Mouse (Mus musculus): Measurements from ENCODE around the gene Tnks2.
A peak's percentile ranks its signal among the peaks of the same experiment; 100 is the strongest.
"Not testable (repeated sequence)": the region's sequence is repeated elsewhere in the genome, so short reads cannot be mapped to it uniquely, and the experiment has no call there.

Gene Tnks2

DNA sequence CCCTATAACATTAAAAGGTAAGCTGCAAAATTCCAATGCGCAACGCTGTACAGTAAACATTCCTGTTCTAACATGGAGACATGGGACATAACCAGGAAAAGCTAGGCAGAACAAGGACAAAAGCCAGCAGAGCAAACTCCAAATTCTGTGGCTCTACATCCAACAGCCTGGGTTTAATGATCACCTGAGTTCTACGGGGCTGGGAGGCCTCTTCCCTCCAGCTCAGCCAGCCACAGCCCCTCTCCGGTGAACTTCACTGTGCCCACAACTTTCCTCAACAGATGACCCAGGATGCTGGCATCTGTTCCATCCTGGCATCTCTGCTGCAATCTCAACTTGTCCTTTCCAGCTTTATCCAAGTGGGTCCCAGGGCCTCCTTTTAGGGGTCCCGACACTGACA lies 6.4 kb upstream of the Tnks2 start:
- no peak for DNase-seq

DNA sequence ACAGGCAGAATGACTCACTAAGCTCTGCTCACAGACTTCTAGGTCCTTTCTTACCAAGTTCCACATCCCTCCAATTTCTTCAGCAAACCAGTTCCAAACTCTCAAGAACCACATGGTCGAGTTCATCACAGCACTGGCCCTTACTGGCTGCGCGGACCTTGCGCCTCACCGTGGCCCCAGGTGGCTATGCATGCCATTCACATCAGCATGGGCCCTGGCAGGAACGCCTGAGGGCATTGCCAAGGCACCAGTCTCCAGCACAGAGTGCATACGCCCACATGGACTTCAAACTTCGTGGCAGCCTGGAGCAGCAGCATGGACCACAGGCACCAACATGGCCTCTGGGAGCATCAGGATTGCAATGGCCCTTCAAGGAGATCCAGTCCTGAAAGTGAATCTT lies 5.7 kb upstream of the Tnks2 start:
- DNase-seq, result no peak

DNA sequence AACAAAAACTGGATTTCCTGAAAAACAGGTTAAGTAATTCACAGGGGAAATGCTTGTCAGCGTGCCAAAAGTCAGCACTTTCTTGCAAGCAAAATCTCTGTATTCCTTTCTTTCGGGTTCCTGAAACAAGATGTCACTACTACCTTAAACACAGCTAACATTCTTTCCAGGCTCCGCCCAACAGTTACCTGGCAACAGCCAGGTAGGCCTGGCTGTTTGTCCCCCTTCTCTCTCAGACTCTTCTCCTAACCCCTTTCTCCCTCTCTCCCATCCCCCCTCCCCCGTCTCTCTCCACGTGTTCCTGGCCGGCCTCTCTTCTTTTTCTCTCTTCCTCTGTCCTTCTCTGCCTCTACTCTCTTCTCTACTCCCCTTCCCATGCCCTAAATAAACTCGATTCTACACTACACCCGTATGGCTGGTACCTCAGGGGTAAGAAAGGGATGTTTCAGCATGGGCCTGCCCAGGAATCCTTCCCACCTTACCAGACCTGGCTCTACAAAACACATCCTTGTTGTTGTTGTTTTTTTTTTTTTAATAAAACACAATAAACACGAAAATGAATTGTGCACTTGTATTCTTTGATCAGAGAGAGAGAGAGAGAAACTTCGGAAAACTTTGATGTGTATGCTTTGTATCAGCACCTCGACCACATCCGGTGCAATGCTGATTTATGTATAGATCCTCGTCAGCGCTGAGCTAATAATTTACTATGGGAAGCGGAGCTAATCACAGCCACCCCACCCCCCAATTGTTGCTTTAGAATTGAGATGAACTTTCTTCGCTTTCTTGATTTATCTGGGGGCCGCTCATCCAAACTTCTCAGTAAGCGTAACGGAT lies 863 bp upstream of the Tnks2 start:
- DNase-seq, result no peak

DNA sequence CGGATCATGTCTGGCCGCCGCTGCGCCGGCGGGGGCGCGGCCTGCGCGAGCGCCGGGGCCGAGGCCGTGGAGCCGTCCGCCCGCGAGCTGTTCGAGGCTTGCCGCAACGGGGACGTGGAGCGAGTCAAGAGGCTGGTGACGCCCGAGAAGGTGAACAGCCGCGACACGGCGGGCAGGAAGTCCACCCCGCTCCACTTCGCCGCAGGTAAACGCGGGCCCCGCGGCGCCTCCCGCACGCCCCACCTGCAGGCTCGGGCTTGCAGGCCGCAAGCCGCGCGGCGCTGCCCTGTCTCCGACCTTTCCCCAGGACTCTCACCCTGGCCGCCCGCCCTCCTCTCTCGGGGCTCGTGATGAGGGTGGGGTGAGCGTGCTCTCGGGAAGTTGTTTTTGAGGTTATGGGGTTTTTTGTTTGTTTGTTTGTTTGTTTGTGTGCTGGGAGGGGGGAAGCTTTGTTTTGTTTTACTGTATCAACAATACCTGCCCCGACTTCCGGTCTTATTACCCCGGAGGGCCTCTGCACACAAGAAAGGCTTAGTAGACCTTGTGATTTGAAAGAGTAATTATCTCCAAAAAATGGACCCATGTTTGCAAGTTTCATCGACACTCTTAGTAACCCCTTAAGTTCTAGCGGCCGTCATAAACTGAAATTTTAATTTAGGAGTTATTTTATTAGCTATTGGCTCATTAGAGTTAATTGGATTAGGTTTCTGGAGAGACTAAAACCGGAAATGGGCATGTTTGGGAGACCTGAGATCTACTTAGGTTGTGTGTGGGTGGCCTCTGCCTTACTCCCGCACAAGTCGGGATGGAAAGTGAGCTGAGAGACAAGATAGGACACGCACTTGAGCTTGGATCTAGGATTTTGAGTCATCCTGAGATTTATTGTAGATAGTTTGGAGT lies 750 bp downstream of the Tnks2 start:
- no peak for DNase-seq

DNA sequence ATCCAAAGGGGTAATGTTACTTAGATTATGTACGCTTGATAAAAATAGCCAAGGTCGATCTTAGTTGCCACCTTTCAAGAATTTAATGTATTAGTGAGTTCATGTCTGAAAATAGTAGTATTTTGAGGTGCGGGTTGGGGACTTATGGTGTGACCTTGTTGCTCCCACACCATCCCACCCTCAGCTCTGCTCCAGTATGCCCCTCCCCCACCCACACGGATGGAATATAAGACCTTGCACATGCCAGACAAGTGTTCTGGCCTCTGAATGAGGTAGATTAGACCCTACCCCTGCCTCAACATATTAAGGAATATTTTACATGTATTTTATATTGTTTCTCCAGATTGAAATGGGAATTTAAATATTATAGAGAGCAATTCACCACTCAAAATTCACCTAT lies 2.0 kb downstream of the Tnks2 start:
- no peak for DNase-seq

DNA sequence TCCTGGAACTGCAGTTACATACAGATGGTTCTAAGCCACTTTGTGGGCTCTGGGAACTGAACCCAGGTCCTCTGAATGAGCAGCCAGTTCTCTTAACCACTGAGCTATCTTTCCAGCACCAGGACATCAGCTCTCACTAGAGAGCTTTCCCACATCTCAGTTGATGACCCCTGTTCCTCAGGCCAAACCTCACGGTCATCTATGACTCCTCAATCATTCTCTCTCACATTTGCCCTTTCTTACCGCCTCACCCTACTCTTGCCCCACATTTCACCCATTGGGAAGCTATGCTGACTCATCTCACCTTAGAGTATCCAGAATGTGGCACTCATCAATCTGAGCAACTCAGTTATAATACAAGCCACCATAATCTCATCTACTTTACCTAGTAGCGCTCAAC lies 6.3 kb downstream of the Tnks2 start:
- DNase-seq, result no peak

DNA sequence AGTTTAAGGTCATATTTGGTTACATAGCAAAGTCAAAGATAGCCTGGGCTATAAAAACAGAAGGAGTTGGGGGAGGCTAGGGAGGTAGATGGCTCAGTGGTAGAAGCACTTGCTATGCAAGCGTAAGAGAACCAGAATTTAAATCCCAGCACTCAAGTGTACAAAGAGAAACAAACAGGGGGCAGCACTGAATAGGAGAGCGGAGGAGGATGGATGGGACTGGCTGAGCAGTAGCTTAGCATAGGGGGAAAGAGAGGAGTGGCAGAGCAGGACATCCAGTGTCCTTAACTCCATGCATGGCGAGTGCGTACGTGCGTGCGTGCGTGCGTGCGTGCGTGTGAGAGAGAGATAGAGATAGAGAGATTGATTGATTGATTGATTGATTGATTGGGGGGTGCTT lies 9.8 kb downstream of the Tnks2 start:
- no peak for DNase-seq

DNA sequence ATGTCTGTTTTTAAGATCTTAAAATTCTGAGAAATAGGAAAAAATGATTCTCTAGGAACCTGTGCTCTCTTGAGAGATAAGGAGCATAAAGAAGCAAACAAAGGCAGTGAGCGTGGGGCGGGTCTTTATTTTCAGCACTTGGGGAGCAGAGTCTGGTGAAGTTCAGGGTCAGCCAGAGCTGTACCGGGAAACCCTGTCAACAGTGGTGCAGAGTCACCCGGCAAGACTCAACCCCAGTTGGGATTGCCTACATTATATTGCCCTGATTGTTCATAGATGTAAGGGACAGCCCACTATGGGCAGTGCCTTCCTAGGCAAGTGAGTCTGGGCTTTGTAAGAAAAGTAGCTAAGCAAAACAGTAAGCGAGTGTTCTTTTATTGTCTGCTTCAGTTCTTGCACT lies 11.9 kb downstream of the Tnks2 start:
- no peak for DNase-seq

DNA sequence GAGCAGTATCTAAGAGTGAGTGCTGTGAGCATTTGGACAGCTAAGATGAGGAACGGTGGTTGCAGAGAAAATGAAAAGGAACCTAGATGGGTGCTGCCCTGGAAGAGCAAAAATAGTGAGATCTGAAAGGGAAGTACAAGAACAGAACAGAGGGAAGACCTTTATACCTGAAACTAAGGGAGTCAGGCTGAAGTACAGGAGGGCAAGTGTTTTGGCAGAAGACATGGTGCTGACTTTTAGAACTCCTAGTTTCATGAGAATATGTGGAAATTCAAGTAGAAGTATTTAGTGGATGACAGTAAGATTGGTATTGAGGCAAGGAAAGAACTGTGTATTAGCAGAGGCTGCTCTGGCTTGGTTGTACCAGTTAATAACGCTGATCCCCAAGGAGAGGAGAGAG lies 19.8 kb downstream of the Tnks2 start:
- no peak for DNase-seq

DNA sequence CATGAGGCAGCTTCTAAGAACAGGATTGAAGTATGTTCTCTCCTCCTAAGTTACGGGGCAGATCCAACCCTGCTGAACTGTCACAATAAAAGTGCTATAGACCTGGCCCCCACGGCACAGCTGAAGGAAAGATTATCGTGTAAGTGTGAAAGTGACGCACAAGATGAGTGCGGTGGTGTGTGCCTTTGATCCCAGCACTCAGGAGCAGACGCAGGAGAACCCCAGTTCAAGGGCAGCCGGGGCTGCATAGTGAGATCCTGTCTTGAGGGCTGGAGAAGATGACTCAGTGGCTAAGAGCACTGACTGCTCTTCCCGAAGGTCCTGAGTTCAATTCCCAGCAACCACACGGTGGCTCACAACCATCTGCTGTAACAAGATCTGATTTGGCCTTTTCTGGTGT lies 23.8 kb downstream of the Tnks2 start:
- no peak for DNase-seq

DNA sequence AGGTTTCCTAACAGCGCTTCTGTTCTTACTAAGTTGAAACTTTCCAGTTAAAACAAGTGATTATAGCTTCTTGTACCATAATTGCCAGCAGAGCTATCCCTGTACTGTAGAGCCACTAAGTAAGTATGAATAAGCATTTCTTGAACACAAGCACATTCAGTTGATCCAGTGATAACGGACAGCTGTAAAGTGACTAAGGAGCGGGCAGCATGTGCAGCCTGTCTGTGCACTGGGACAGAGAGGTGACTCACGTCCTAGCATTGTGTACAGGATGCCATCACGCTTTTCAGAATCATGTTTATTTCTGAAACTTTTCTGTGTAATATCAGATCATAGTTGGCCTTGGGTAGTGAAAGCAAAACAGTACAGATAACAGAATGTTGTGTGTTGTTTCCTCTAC lies 26.4 kb downstream of the Tnks2 start:
- no peak for DNase-seq

DNA sequence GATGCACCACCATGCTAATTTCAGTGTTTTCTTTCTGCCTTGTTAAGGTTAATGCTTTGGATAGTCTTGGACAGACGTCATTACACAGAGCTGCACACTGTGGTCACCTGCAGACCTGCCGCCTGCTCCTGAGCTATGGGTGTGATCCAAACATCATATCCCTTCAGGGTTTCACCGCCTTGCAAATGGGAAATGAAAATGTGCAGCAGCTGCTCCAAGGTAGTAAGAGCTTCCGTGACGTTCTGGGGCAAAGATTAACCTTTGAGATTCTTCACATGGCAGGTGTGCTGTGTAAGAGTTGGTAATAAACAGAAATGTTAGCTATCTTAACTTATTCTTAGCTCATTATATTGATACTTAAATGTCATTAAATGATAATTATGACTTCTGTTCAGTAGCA lies 31.9 kb downstream of the Tnks2 start:
- DNase-seq, result no peak

DNA sequence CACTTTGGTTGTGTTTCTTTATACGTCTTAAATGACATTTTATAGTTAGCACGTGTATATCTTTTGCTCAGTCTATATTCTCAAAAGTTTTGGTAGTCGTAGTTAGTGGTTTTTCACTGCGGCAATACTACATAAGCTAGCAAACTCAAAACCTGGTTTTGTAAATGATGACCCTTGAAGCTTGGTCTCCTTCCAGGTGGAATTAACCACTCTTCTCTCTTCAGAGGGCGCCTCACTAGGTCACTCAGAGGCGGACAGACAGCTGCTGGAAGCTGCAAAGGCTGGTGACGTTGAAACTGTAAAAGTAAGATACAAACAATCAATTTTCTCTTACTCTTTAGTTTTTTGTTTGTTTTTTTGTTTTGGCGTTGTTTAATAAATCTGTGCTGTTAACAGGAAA lies 33.4 kb downstream of the Tnks2 start:
- DNase-seq, result no peak

DNA sequence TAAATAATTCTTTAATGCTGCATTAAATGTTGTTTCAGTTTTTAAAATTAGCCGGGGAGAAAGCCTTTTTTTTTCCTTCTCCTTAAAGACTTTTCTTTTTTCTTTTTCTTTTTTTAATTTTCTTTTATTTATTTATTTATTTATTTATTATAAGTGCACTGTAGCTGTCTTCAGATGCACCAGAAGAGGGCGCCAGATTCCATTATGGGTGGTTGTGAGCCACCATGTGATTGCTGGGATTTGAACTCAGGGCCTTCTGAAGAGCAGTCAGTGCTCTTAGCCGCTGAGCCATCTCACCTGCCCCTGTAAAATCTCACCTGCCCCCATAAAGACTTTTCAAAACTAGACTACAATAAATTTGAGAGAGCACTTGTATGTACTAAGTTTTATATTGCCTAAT lies 34.6 kb downstream of the Tnks2 start:
- not testable (repeated sequence) for DNase-seq

DNA sequence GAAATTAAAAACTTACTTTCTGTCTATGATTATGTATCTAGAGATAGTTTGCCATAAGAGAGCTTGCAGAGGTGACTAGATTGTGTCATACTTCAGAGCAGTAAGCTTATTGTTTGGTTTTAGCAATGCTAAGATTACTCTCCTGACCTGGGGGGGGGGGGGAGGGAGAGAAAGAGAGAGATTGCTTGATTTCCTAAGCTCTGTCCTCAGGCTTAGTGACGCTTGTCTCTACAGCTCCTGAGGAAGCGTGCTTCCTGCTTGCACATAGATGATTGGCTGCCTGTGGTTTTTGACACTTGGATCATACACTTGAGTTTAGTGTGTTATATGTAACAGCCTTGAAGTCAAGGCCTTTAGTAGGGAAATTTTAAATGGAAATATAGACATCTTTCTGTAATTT lies 40.6 kb downstream of the Tnks2 start:
- DNase-seq, result no peak

DNA sequence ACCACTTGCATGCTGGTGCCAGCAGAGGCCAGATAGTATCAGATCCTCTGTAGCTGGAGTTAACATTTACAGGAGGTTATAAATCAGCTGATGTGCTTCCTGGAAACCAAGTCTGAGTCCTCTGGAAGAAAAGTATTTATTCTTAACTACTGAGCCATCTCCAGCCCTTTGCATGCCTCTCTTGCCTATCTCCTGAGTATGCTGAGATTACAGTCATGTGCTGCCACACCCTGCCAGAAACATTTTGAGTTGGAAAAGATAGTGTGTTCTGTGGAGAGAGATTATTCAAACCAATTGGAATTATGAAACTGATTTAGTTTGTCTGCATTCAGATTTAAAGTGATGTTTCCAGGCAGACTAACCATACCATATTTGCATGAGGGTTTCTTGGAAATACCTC lies 43.3 kb downstream of the Tnks2 start:
- DNase-seq, result no peak

DNA sequence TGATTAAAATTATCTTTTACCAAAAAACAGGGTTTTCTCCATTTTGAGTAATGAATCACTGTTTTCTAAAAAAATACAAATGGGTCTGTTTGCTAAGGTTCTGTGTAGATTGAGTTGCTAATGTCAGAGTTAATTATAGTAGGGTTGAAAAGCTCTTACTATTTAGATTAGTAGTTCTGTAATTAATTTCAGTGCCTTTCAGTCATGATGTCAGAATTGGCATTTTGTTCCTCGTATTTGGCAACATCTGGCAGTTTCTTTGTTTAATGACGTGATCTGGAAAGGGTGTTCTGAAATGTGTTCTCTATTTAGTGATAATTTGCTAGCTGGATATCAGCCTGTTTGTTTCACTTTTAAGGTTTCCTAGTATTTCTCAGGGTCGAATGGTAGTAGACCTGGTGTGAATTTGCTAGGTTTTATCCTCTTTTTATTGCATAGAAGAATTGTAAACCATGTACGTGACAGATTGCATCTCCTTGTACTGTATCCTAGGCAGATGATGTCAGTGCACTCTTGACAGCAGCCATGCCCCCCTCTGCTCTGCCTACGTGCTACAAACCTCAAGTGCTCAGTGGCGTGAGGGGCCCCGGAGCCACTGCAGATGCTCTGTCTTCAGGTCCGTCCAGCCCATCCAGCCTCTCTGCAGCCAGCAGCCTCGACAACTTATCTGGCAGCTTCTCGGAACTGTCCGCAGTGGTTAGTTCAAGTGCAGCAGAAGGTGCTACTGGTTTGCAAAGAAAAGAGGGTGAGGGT lies 44.9 kb downstream of the Tnks2 start:
- no peak for DNase-seq

DNA sequence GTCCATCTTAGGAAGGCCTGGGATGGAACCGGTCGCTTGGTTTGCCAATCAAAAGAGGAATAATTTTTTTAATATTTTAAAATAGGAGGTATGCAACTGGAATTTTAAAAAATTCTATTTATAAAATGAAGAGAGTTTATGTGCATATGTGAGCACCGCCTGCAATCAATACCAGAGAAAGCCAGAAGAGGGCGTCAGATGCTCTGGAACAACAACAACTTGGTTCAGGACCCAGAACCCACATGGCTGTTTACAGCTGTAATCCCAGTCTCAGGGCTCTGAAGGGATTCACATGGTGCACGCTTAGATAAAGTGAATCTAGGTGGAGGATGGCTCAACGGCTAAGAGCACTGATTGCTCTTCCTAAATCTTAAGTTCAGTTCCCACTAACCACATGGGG lies 49.1 kb downstream of the Tnks2 start:
- DNase-seq, result peak; percentile 21

DNA sequence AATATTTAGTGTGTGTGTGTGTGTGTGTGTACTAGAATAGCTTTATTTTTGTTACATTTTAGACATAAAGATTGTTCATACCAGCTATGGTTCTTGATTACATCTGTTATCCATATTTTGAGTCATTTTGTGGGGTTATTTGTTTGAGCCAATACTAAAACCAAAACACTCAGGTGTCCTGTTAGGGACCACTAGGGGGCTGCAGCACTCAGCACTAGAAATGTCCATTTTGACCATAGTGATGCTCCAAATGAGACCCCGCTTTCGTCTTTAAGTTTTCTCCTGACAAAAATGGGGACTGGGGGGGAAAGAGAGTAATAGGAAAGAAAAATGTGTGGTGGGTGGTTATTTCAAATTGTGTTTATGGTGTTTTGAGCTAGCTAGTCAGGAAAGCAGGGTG lies 52.3 kb downstream of the Tnks2 start:
- DNase-seq, result no peak

DNA sequence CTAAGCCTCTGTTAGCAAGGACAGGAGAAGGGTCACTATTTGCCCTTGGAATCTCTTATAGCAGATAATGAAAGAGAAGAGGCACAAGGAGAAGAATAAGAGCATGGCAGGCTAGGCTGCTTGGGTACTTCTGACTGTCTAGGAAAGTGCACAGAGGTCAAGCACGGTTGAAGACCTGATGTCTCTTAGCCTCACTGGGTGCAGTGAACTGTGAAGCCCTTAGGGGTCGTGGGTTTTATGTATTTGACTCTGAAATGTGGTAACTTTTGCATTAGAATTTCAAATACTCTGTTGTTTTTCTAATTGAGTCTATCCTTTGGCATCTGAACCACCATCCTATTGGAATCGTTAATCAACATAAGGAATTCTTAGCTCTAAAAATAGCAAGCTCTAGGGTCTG lies 53.7 kb downstream of the Tnks2 start:
- no peak for DNase-seq

DNA sequence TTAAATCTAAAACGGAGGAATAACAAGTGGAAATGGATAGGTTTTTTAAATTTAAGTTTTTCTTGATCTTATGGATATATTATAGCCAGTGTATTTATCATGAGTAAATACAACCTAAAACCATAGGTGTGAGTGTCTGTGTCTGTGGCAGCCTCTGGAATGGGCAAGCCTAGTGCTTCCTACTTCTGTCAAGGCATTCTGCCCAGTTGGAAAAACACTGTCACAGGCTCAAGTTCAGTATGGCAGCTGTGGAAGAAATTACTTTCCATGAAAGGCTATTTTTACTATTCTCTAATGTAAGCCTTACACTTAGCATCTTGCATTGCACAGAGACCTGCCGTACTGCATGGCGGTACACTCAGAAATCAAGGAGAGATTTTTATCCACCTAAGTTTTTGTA lies 57.7 kb downstream of the Tnks2 start:
- no peak for DNase-seq

DNA sequence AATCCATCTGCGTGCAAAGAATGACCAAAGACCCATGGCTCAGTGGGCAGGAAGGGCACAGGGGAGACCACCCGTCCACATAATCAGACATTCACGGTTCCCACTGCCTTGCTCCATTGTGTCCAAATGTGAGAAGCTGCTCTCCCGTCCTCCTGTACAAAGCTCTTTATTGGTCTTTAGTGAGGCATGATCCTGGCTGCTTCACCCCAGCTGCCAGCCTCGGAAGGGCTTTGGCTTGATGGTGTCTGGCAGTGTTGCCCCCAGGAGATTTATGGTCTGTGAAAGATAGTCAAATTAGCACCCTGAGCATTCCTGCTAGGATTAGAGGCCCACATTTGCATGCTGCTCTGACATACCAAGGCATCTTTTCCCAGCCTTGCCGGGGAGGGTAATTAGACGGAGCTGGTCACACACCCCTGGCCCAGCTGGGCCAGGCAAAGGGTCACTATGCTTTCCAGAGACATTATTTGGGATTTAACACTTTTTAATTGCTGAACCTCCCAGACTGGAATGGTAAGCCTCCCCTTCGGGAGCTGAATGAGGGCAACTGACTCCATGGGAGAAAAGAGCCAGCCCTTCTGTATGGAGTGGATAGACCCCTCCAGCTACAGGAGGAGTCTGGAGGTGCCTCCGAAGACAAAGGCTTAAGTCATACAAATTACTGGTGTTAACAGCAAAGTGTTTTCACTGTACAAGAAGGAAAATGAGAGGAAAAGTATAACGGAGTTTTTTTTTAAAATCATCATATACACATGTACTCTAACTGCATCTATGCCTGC lies 62.9 kb downstream of the Tnks2 start:
- no peak for DNase-seq

DNA sequence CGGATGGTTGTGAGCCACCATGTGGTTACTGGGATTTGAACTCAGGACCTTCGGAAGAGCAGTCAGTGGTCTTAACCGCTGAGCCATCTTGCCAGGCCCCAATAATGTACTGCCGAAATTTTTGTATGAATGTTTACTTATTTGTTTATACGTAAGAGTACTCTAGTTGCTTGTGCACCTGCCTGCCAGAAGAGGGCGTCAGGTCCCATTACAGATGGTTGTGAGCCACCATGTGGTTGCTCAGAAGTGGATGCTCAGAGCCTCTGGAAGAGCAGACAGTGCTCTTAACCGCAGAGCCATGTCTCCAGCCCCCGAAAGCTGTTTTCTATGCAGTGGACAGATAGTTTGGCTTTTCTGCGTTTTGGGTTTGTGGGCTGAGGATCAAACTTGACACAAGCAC lies 63.7 kb downstream of the Tnks2 start:
- peak; percentile 25 for DNase-seq

Measured in right cerebral cortex, postnatal 14 days (tissue).